Mouse (Mus musculus) B cell, adult 62 days (primary cell): ENCODE data around the gene Klra8. TPM values are rescaled to one million over a fixed set of nuclear protein-coding genes. Genes with fewer than 3 reads are reported as not detected.

Source experiments
- total RNA-seq: library from RNA; stranded (reverse); gene quantifications from 4 replicates; pipeline ENCODE4 v1.2.4, GENCODE M21; 2023

Gene Klra8
- 0.63 to 0.66 TPM in 2 of 4 replicates, not detected in the others for total RNA-seq

GRCm38 (mm10) chr6:130129798-130130197 is at the start of gene Klra8:
TSS of gene Klra8 (minus strand) at chr6:130129898.

GRCm38 (mm10) chr6:130067171-130067570 is 62.5 kb downstream of the Klra8 start, which contains the start of gene Klra4:
TSS of gene Klra4 (minus strand) at chr6:130067271.

Other genes starting within 250 kb of the Klra8 start
- not detected in 4 replicates for gene Klra5, start 212.2 kb downstream of the Klra8 start, total RNA-seq
- gene Klra6, start 102.9 kb downstream of the Klra8 start, total RNA-seq: 1.0 TPM in 1 of 4 replicates, not detected in the others
- not detected in 4 replicates for gene Klra4, start 62.6 kb downstream of the Klra8 start, total RNA-seq
- gene Klra9, start 63.2 kb upstream of the Klra8 start, total RNA-seq: 0.54 TPM in 1 of 4 replicates, not detected in the others
- gene Klra7, start 103.4 kb upstream of the Klra8 start, total RNA-seq: 0.53 TPM in 1 of 4 replicates, not detected in the others
- gene Klra10, start 152.0 kb upstream of the Klra8 start, total RNA-seq: not detected in 4 replicates
- gene Klra3, start 207.7 kb upstream of the Klra8 start, total RNA-seq: 0.48 to 0.97 TPM (median 0.75 TPM) in 4 replicates